Mouse (Mus musculus) fat pad, adult 2 months (tissue): ENCODE results near the gene Fgf9.

Source experiments
- DNase-seq: peaks from one replicate; pipeline ENCODE4 v3.0.0-alpha.2; 2011; ENCODE audit warnings: low read depth, low spot score; ENCODE audit errors: extremely low read depth

The Fgf9 gene

DNA sequence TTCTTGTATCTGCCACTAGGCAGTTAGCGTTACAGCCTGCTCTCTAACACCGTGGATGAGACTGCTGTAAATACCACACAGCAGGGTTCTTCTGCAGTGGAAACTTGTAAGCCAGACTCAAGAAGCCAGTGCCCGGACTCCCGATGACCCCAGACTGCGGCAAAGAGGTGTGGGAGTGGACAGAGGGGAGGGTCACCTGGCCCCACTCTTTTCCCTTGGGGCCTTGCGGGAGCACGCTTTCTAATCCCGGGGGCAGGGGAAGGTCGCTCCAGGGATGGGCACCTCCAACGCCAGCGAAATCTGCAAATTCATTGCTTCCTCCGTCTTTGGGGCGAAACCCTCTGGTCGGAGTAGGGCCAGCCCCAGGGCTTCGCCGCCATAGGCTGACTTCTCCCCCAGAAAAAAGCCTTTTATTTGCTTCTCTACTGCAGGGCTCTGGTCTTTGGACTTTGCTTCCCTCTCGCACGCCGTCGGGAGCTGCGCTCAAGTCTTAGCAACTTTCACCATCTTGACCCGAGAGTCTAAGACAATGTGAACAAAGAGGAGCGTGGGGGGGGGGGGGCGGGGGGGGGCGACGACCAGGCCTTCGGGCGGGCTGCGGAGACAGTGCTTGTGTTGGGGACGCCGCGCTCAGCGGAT lies at the start of gene Fgf9:
Fgf9 (plus strand) TSS at position 67 of the 639 bp plus-strand sequence.
- DNase-seq: no peak

DNA sequence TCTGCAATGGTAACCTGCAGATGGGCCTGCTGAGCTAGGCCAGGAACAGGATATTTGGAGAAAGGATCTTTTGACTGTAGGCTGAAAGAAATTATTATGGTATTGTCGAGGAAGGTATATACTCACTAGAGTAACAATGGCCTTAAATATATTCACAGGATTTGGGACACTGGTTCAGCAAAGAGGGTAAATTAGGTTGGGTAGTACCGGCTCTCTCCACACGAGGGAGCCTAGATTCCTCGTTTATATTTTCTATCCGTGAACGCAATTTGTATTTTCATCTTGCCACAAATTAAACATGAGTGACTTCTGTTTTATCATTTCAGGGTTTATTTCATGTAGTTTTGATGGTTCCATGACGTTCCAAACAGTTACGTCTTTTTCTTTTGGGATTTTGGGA lies 35.8 kb upstream of the Fgf9 start:
- DNase-seq: no peak

DNA sequence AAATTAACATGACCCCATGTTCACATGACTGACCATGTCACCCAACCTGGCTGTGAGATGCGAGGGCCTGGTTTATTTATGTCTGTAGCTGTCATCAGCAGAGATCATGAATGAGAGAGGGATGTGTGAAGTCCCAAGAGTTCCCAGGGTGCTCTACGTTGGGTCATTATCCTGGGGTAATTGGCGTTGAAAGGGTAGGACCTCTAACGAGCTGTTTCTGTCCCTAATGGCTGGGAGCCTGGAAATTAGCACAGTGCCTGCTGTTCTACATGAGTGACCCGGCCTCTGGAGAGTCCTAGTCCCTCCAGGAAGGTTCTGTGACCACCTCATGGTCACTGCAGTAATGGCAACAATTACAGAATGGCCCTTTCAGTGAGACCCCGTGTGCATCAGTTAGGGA lies 34.2 kb upstream of the Fgf9 start:
- DNase-seq: no peak

DNA sequence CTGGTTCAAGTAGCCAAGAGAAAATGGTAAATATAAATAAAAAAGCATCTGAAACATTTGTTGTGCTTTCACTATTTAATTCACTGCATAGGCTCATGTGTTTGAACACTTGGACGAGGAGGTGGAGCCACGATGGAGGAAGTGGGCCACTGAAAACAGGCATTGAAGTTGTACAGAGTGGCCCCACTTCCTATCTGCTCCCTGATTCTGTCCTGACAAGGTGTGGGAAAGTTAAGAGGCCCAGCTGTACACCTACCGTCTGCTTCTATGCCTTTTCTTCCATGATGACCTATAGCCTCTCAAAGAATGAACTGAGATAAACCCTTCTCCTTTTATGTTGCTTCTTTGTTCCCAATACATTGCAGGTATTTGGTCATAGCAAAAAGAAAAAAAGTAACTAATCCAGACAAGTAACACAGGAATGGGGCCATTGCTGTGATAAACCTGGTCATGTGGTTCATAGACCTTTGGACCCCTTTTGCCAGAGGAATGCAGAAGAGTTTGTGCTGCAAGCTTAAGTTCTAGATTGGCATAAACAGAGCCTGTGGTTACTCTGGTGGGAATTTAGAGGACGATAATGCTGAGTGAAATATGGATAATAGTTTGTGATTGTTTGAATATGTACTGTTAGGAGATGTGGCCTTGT lies 23.6 kb upstream of the Fgf9 start:
- no peak for DNase-seq

DNA sequence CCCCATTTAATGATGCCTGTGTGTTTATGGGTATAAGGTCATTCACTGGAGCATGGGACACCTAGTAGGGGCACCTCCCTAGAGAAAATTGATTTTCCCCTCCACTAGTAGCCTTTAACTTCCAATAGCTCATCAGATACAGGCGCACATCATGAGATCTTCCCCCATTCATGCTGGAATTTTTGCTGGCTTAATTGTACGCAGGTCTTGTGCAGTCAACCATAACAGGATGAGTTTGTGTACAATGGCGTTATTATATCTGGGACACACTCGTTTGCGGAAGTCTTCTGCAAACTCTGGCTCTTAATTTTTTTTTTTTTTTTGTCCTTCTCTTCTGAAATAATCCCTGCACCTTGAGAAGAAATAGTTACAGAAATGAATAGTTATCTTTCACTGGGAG lies 19.7 kb upstream of the Fgf9 start:
- no peak for DNase-seq

DNA sequence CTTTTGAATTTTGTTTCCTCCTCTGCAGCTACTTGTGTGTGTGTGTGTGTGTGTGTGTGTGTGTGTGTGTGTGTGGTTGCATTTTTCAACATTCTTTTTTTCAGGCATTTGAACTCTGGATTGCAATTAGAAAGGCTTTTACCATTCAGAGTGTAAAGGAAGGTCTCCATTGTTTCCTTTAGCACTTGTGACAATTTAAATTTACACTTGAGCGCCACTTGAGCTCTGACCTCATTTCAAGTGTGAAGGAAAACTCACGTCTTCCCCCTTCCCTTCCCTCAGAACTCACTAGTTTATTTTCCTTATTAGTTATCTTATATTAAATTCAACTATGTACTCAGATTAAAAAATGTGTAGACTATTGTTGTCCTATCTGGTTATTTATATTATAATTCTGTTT lies 2.8 kb upstream of the Fgf9 start:
- no peak for DNase-seq

DNA sequence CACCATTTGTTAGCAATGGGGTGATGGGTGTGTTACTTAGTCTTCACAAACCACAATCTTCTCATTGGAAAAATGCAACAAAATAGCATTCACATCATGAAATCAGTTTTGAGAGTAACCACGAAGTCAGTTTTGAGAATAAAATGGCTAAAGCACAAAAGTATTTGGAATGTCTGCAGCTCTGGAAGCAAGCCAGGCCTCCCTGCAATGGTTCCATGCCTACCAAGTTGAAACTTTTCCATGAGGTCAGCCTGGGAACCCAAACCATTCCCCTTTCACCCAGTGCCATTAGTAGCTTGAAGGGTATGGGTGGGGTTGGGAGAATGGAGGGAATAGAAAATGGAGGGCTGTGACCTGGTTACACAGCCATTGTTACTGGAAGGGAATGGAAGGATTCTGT lies 1.7 kb upstream of the Fgf9 start:
- DNase-seq: no peak

DNA sequence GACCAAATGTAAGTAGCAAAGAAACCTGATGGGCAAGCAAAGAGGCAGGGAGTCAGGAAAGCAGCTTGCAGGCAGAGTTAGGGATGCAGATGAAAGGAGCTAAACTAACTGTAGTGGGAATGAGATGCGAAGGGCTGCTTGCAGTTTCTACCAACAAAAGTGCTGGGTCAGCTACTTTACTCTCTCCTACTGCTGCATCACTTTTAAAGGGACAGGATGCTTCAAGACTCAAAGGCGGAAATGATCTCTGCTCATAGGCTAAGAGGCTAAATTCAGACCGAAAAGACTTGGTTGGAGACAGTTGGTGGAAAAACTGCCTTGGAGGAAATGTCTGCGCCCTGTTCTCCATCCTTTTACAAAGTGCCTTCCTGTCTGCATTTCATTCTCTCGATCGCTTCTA lies 420 bp upstream of the Fgf9 start:
- DNase-seq: no peak

DNA sequence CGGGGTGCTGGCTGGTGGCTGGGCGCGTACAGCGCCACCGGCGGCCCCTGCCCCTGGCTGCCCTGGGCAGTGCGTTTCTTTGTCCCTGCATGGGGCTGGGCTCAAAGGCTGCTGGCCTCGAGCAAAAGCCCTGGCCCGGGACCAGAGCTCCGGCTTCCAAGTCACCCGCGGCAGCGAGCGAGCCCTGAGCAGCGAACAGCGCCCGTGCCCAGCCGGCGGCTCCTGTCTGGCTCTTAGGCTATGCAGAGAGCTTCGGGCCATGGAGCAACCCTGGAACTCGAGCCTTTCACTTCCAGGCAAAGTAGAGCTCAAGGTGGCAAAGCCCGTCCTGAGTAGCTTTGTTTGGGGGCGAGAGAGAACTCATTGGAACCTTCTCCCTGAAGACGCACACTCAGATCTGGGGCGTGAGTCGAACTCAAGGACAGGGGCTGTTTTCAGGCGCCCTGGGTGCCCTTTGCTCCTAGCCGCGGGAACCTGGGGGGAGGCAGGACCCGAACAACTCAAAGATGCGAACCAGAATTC lies 834 bp downstream of the Fgf9 start:
- DNase-seq: no peak

DNA sequence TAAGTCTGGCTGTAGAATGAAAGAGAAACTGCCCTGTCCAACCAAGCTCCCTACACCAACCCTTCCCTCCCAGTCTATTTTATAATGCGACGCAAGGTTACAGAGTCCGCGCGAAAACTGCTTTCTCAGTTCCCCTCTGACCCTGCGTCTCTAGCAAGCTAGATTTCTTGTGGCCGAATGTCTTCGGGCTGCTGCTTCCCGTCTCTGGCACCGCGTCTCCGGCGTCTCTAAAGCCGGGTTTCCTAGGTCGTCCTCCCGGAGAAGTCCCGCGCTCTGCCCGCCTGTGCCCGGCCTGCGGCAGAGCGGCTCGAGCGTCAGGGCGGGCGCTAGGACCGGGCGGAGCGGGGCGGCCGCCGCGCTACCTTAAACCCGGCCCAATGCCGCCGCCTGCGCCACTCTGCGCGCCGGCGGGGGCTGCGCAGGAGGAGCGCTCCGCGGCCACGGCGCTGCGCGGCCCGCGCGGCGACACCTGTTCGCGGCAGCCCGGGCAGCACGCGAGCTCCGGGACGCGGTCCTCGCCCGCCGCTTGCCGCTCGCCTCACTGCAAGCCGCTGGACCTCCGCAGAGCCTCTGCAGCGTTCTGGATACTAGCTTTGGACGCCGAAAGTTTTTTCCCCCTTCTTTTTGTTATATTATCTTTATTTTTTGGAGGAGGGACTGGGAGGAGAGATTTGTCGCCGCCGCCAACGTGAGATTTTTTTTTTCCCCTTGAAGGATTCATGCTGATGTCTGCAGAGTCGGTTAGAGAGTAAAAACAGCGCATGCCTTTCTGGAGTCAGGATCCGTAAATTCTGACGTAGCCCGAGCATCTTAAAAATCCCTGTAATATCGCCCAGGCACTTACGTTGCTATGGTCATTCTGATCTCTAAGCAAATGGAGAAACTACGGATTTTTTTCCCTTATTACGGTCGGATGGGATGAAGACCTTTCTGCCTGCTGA lies 1.8 kb downstream of the Fgf9 start:
- no peak for DNase-seq

DNA sequence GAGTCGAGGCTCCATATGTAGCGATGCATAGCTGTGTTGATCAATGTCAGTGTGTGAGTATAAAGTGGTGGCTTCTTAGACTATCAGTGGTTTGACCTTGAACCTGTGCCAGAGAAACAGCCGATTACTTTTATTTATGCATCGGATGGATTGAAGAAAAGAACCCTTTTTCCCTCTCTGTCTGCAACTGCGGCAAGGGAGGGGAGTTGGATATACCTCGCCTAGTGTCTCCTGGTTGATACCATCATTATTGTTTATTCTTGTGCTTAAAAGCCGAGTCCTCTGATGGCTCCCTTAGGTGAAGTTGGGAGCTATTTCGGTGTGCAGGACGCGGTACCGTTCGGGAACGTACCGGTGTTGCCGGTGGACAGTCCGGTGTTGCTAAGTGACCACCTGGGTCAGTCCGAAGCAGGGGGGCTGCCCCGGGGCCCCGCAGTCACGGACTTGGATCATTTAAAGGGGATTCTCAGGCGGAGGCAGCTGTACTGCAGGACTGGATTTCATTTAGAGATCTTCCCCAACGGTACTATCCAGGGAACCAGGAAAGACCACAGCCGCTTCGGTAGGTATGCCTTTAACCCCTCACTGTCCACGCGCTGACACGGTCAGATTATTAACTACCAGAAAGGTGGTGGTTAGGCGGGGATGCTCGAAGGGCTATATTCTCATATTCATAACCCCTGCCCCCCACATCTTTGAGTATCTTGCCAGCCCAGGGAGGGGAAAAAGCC lies 2.6 kb downstream of the Fgf9 start:
- no peak for DNase-seq

DNA sequence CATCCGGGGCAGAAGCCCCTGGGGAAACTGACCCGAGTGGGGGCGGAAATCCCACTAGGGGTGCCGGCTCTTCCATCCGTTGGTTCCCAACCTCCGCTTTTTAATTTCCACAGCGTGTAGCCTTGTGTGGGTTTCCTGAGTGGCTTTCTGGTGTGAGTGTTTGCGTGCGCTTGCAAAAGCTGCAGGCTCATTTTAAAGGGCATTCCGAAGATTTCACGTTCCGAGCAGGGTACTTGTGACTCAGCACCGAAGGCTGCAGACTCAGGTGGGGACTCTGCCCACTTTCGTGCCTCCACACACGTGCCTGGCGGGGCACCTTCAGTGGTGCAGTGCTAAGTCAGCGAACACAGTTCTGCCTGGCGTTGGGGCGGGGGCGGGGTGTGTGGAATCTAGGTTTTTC lies 3.6 kb downstream of the Fgf9 start:
- no peak for DNase-seq

DNA sequence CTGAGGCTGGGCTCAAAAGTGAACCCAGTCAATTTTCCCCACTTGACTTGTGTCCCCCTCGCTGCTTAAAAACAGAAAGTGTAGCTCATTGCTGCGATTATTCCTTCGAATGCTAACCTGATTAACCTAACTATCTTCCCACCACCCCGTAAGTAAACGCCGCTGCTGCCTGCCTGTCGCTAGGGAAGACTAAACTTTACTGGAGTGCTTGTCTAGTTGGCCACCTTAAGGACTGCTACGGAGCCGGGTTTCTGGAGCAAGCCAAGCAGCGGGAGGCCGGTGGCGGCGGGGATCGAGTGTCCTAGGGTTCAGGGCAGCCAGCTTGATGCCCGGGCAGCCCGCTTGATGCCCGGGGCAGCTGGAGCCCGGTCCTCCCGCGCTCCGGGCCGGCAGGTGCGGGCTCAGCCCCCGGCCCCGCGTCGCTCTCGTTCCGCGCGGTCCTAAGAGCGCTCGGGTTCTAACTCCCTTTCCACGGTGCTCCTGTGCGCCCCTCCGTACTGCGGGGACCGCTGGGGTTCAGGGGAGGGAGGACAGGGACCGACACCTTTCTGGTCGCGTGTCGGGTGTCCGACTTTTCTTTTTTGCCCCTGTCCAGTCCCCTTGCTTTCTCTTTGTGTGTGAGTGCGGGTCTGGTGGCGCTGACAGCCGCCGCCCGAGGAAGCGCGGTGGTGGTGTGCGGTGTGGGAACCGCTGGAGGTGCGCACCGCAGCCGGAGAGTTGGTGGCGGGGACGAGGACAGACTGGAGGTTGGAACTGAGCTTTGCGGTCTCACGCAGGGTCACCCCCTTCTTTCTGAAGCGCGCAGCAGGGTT lies 4.5 kb downstream of the Fgf9 start:
- no peak for DNase-seq

DNA sequence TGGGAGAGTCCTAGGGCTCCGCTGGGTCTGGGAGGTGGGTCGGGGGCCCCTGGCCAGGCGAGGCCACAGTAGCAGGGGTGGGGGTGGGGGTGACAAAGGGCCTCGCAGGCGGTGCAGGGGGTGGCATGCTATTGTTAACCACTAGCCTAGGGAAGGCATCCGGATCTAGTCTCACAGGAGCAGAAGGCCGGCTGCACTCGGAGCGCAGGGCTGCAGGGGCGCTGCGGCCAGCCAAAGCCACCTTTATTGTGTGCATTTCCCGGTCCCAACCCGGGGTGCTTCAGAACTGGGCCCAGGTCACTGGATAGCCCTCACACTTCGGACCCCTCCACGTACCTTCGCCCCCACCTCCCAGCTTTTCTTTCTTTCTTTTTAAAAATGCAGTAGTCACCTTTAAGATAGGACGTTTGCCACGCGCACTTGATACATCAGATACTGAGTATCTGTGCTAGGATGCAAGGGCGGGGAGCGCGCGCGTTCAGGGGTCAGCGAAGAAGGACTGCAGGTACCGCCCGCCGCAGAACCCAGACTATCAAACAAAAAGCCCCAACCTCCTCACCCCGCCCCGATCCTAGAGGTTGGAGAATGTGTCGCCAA lies 5.2 kb downstream of the Fgf9 start:
- DNase-seq: no peak

DNA sequence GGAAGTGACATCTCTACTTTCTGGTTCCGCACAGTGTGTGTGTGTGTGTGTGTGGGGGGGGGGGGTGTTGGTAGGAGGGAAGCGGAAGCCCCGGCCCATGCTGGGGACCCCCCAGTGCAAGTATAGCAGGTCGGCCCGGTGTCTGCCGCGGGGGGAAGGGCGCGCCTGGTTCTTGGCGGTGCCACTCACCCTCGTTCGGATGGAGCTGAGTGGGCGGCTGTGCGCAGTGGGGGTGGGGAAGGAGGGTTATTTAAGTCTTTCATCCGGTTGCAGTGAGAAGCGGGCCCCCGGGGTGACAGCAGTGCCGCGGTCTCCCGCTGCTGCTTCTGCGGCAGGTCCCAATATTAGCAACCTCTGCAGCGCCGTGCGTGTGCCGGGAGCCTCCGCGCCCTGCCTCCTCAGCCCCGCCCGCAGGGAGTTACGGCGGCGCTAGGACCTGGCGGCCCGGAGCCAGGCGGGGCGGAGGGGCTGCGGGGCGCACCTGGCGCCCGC lies 5.7 kb downstream of the Fgf9 start:
- no peak for DNase-seq

DNA sequence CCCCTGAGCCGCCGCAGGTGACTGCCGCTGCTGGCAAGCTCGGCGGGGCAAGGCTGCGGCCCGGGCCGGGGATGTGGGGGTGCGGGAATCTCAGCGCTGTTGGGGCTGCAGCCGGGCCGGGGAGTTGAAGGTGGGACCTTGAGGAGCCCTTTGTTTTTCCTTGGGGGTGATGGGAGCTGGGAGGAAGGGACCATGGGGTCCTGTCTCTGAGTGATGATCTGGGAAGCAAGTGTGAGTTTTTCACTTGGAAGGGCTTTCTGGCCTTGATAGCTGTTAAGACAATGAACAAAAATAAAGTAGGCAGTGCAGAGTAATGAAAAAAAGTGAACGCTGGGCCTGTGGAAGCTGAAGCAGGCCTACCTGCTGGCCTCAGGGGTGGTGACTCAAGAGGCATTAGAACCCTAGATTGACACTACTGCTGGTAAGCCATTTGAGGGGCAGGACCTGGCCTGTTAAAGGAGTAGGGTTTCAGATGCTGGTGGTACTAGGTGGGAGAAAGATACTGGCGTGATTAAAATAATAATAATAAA lies 6.4 kb downstream of the Fgf9 start:
- no peak for DNase-seq

DNA sequence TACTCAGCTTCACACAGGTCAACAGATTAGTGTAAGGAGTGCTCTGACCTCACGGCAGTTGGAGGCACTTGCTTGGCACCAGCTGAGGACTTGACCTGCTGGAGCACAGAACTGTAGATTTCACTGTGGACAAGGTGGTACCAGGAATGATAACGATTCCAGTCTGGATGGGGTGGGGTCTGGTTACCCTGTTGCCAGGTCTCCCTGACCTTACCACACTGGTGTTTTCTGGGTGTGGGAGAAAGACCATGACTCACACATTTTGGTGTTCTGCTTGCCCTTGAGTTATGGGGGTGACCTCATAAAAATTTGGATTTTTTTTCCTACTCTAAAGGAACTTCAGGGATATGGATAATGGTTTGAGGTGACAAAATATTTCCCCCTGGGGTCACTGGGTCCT lies 9.1 kb downstream of the Fgf9 start:
- no peak for DNase-seq

DNA sequence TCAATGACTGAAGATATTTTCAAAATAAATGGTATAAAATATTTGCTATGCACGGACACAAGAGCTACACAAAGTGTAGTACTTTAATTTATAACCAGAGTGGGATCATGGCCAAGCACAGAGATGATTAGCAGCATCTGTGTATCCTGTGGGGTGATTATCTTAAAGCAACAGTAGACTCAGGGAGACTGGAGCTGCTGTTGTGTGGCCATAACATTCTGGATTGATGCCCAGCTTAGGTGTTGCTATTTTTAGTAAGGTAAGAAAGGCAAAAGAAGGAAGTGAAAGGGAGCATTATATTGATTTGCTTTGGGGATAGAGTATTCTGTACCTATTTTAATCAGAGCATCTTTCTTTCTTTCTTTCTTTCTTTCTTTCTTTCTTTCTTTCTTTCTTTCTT lies 11.6 kb downstream of the Fgf9 start:
- DNase-seq: no peak

DNA sequence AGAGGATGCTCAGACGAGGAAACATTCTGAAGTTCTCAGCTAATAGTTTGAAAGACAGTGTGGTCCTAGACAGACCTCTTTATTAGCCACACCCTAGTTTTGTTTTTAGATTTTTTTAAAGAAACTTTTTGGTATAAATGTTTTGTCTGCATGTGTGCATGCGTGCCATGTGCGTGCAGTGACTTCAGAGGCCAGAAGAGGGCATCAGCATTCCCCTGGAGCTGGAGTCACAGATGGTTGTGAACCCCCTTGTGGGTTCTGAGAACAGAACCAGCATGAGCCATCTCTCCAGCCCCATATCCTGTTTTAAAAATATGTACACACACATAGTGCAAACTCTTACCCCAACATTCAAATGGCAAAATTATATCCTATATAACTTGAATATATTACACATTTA lies 13.9 kb downstream of the Fgf9 start:
- no peak for DNase-seq
